Mouse (Mus musculus): ENCODE data around the gene Eid3.

Gene Eid3

DNA sequence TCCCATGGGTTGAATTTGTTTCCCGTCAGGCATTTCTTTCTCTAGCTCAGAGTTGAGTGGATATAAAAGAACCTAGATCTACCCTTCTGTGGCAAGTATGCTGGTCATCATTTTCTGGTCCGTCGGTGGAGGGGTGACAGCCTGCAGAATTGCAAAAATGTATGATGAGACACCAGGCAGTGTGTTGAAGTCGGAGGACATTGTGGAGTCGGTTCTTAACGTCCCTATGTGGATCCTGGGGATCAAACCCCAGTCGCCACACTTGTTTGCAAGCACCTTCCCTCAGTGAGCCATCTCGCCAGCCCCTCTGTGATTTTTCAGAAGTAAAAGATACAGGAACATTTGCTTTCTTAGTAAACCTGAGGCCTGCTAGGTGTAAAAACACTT is 5.5 kb upstream of the Eid3 start:
- peak; percentile 20 to 30 for DNase-seq (ENCODE audit: low spot score in 2 of 2)

DNA sequence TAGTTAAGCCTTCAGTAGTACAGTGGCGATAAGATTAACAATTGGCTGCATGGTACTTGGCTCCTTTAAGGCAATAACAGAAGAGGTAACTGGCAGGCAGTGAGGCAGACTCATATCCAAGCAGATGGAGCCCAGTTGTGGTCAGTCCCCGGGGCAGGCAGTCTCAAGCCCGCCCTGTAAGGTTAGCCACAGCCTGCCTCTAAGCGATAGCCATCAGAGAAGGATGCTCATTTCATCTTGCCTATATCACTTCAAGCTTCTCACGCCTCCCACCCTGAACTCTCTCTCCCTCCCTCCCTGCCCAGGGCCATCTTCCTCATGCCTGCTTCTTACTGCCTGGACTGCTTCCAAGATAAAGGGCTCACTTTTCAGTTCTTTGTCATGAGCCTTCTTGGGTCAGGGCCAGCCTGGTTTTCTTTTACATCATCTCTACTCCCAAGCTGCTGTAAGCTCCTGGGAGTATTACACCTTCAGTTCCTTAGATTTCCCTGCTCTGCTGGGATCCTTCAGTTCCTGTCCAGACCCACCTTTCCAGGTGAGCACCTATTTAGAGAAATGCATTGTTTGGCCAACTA is 3.2 kb upstream of the Eid3 start:
- DNase-seq (ENCODE audit: low spot score in 2 of 2): no peak

- peak in 1 of 2 experiments; percentile 25 for DNase-seq (ENCODE audit: low spot score in 2 of 2)
Observed at GRCm38 (mm10) chr10:82863827-82864226, 2.6 kb upstream of the Eid3 start.

DNA sequence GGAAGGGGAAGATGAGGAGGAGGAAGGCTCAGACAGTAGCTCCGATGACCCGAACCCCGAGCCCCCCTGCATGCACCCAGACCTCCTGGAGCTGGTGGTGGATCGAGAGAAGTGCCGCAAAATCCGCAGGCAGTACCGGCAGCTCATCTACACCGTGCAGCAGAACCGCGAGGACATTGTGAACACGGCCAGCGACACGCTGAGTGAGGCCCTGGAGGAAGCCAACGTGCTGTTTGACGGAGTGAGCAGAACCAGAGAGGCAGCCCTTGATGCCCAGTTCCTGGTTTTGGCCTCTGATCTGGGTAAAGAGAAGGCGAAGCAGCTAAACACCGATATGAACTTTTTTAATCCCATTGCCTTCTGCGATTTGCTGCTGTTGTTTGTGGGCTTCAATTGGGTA is 406 bp downstream of the Eid3 start:
- no peak for DNase-seq (ENCODE audit: low spot score in 2 of 2)

GRCm38 (mm10) chr10:82868418-82869086 is 2.1 kb downstream of the Eid3 start:
- DNase-seq (ENCODE audit: low spot score in 2 of 2): no peak

GRCm38 (mm10) chr10:82875446-82875845 is 9.0 kb downstream of the Eid3 start:
- no peak for DNase-seq (ENCODE audit: low spot score in 2 of 2)

DNA sequence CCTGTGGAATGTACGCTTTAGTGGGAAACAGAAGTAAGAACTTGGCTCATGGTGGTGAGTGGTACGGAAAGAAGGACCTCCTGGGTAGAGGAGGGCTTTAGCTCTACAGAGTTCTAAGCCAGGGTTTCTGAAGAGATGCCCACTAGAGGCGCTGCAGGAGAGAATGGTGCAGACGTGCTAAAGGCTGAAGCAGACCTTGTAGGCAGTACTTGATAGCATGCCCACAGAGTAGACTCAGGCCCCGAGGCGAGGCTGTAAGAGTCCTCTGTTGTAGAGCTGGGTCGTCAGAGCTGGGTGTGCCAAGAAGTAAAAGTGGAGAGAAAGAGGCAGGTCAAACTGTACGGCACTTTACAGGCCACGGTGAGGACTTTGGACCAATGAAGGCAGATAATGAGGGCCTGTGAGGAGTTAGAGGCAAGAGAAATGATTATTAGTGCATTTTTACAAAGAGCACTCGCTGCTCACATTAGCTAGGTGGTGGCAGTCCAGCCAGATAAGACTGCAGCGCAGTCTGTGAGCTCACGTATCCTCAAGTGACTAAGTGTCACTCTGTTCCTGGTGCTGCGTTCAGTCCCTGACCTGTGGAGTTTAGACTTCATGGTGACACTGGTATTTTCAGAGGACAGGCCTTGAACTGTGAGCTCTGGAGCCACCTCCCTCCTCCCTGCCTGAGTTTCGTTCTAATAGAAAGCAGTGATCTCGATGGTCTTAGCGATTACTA is 9.8 kb downstream of the Eid3 start:
- DNase-seq (ENCODE audit: low spot score in 2 of 2): peak in 1 of 2 experiments; percentile 65

DNA sequence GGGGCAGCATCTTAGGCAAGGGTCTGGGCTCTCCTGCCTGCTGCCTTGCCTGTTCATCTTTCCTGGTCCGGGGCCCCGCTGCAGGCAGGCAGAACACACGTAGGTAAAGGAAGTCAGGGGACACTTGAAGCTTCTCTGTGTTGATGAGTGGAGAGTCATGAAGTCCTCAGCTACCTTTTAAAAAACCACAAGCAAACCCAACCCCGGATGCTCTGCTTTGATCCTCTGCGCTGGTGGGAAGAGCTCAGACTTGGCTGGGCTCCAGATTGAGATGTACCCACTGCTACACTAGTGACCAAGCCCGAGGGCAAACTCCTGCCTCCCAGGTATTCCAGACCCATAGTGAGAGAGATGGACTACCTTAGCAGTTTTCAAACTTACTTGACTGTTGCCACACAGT is 20.9 kb downstream of the Eid3 start:
- DNase-seq (ENCODE audit: low spot score in 2 of 2): no peak

- no peak for DNase-seq (ENCODE audit: low spot score in 2 of 2)
Observed at GRCm38 (mm10) chr10:82888576-82888975, 22.1 kb downstream of the Eid3 start.

DNA sequence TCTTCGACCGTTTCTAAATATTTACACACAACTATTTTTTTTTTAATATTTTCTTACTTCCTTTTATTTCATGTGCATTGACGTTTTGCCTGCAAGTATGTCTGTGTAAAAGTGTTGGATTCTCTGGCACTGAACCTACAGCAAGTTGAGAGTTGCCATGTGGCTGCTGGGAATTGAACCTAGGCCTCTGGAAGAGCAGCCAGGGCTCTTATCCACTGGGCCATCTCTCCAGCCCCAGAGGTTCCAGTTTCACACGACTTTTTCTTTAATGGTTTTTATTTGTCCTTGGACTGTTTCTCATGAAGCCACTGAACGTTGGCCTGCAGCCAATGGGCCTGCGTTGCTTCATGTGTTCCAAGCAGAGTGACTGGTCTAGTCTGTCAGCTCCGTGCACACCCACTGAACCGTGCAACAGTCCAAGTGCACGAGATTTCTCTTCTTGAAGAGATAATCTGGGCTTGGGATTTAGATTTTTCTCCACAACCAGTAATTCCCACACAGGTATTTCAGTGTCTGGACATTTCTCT is 23.1 kb downstream of the Eid3 start:
- no peak for DNase-seq (ENCODE audit: low spot score in 2 of 2)

GRCm38 (mm10) chr10:82890936-82891335 is 24.5 kb downstream of the Eid3 start:
- DNase-seq (ENCODE audit: low spot score in 2 of 2): no peak

DNA sequence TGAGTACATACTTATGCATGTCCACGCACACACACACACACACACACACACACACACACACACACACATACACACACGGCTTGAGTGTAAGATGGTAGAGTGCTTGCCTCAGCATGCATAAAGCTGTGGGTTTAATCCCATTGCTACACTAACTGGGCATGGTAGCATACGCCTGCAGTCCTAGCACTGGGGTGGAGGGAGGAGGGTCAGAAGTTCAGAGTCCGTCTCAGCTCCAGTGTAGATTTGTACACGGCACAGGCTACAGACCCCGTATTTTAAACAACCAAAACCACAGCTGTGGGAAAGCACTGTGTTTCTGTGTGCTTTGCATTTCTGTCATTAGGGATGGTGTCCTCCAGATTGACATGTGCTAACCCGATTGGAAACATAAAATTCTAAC is 25.0 kb downstream of the Eid3 start:
- no peak for DNase-seq (ENCODE audit: low spot score in 2 of 2)

DNA sequence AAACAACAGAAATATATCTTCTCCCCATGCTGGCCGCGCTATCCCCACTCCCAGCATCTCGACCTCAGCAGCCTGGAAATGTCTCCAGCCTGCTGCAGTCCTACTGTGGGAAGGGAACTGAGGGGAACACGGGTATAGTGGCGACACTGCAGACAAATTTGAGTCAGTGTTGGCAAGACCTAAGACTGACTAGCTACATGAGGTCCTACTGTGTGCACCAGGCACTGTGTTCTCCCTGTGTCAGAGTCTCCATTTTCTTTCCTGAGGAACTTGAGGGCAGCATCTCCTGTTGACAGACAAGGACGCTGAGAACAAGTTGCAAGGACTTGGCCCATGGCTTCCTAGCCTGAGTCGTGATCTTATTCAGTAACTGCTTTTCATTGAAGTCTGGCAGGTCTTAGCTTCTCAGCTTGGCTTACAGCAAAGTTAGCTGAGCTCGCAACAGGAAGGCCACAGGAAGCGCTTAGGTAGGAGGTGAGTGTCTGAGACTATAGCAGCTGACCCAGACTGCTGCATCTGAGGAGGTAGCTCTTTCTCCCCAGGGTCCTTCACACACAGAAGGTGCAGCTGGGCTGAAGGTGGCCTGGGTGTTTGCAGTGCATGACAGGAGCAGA is 26.1 kb downstream of the Eid3 start:
- DNase-seq (ENCODE audit: low spot score in 2 of 2): no peak

GRCm38 (mm10) chr10:82893872-82894650 is 27.6 kb downstream of the Eid3 start:
- DNase-seq (ENCODE audit: low spot score in 2 of 2): no peak

- no peak for DNase-seq (ENCODE audit: low spot score in 2 of 2)
Observed at GRCm38 (mm10) chr10:82897936-82898335, 31.5 kb downstream of the Eid3 start.

- no peak for DNase-seq (ENCODE audit: low spot score in 2 of 2)
Observed at GRCm38 (mm10) chr10:82898893-82899292, 32.5 kb downstream of the Eid3 start.

DNA sequence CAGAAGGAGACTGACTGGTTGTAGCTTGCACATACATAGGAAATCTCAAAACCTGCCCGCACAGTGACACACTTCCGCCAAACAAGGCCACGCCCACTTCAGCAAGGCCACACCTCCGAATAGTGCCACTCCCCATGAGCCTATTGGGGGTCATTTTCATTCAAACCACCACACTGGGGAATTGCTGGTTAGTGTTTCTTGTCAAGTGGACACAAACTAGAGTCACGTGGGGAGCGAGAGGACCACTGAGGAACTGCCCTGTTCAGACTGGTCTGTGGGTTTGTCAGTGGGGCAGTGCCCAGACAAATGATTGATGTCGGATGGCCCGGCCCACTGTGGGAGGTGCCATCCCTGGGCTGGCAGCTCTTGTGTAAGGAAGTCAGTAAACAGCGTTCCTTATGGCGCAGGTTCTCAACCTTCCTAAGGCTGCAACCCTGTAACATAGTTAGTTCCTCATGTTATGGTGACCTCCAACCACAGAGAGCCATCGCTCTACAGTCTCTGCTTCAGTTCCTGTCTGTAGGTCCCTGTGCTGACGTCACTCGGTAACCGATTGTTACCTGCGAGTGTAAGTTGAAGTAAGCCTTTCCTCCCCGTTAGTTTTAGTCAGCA is 33.5 kb downstream of the Eid3 start:
- peak in 1 of 2 experiments; percentile 40 for DNase-seq (ENCODE audit: low spot score in 2 of 2)

DNA sequence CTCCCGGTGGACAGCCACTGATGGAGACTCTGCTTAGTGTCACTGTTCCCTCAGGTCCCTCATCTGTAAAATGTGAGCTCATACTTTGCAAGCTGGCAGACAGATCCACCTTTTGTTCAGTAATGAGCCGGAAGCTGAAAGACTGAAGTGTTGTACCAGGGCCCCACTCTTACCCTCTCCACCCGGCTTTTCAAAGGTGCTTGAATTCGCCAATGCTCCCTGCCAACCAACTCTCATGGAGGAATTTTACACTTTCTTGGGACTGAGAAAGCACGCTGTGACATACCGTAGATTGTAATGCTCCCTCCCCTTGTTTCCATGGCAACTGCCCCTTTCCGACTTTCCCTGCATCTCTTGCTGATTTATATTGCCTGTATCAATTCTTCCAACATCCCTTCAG is 34.1 kb downstream of the Eid3 start:
- no peak for DNase-seq (ENCODE audit: low spot score in 2 of 2)

- peak; percentile 83 to 90 for DNase-seq (ENCODE audit: low spot score in 2 of 2)
Observed at GRCm38 (mm10) chr10:82901436-82901835, 35.0 kb downstream of the Eid3 start.

DNA sequence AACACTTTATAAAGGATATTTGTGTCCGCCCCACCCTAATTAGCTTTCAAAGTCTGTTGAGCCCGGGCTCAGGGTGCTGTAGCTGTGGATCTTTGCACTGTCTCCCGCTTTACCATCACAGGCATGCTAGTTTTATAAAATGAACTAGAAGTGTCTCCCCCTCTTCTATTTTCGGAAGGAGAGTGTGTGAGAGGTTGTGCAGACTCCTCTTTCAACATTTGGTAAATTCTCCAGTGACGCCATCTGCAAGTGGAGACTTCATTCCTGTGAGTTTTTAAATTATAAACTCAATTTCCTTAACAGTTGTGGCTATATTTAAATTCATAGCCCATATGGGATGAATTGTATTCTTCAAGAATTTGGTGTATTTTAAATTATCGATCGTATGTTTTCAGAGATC is 42.1 kb downstream of the Eid3 start:
- DNase-seq (ENCODE audit: low spot score in 2 of 2): no peak

DNA sequence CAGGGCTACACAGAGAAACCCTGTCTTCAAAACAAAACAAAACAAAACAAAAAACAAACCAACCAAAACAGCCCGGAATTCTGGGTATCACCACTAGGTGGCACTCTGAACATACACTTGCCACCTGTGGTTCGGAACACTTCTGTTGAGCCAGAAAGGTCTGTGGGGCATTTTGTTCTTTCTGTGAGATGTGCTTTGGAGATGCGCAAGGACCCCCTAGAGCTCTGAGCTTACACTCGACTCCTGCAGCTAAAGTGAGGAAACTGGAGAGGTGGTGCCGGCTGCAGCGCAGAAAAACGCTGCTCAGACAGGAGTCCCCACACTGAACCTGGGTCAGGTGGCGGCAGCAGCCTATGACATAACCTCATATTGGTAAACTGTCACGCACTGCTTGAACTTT is 43.0 kb downstream of the Eid3 start:
- DNase-seq (ENCODE audit: low spot score in 2 of 2): peak; percentile 58 to 79
